Mouse (Mus musculus) liver, postnatal 0 days (tissue): ENCODE measurements around the gene Zkscan17.

Source experiments
- CTCF ChIP-seq: sonication (generic); IDR thresholded peaks from 2 replicates; pipeline ENCODE4 v1.5.1; 2016; ENCODE audit warnings: antibody characterized with exemption, low read depth
- EP300 ChIP-seq: IDR thresholded peaks from 2 replicates; pipeline ENCODE4 v1.6.1; 2016; ENCODE audit warnings: antibody characterized with exemption, low read depth, mild to moderate bottlenecking

GRCm38 (mm10) chr11:59540123-59540522 lies 13.6 kb upstream of the Zkscan17 start:
- no peak for TF ChIP-seq CTCF
- TF ChIP-seq EP300, result no peak
